Mouse (Mus musculus) liver, postnatal 0 days (tissue): Measurements from ENCODE around the gene Ubqln4.

Source experiments
- CTCF ChIP-seq: sonication (generic); IDR thresholded peaks from 2 replicates; pipeline ENCODE4 v1.5.1; 2016; ENCODE audit warnings: antibody characterized with exemption, low read depth
- EP300 ChIP-seq: IDR thresholded peaks from 2 replicates; pipeline ENCODE4 v1.6.1; 2016; ENCODE audit warnings: antibody characterized with exemption, low read depth, mild to moderate bottlenecking

DNA sequence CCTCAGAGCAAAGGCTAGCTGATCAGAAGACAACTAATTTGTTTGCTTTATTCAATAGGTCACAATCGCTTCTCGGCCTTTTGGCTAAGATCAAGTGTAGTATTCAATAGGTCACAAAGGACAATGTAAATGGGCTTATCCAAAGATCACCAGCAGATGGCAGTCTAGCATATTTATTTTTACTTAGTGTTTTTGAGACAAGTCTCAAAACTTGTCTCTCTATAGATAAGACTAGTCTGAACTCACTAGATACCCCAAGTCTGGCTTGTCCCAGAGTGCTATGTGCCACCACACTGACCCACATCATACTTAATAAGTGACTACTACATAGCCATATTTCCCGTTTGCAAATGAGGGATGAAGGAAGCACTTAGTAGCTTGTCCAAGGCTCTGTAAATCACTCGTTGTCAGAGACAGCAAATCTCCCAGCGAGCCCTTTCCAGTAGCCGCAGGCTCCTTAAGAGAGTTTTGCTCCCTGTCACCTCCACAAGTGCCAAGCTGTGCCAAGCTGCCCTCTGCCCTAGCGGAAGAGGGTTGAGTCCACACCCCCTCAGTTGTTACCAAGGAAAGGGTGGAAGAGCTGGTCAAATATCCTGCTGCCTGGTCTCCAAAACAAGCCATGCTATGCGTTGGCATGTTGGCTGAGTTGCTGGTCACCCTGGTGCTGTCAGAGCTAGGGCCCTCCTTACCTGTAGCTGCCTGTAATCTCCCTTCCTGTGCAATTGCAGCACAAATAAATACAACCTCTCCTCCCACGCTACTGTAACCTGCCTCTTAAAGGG, 38.6 kb downstream of the Ubqln4 start:
- TF ChIP-seq CTCF: peak; percentile 69
- no peak for TF ChIP-seq EP300
